Mouse (Mus musculus) gastrocnemius, postnatal 10 days (tissue): ENCODE results near the gene Adamts14. TPM values are rescaled to one million over a fixed set of nuclear protein-coding genes. Genes with fewer than 3 reads are reported as not detected.

Source experiments
- DNase-seq: peaks from one replicate; pipeline ENCODE4 v3.0.0; 2021; ENCODE audit warnings: mixed read lengths
- long read RNA-seq, 2 experiments: library from polyadenylated mRNA; stranded (forward); transcript quantifications; one replicate each; pipeline ENCODE4 v2.0.0; 2021
- total RNA-seq, 2 experiments: library from RNA; stranded (reverse); gene quantifications; 2 replicates each; pipeline ENCODE4 v1.2.3; 2021

Gene Adamts14
- total RNA-seq = 1 to 10 TPM; 4.7 to 8.0 TPM
- long read RNA-seq, experiment 1, full-length matches to known transcripts = 3 of 10 reads
- long read RNA-seq, experiment 1, partial matches to known transcripts = 5 of 10 reads
- long read RNA-seq, experiment 1, other reads (novel, unspliced or antisense) = 2 of 10 reads
- long read RNA-seq, experiment 2, full-length matches to known transcripts = 3 of 10 reads
- long read RNA-seq, experiment 2, partial matches to known transcripts = 3 of 10 reads
- long read RNA-seq, experiment 2, other reads (novel, unspliced or antisense) = 4 of 10 reads

DNA sequence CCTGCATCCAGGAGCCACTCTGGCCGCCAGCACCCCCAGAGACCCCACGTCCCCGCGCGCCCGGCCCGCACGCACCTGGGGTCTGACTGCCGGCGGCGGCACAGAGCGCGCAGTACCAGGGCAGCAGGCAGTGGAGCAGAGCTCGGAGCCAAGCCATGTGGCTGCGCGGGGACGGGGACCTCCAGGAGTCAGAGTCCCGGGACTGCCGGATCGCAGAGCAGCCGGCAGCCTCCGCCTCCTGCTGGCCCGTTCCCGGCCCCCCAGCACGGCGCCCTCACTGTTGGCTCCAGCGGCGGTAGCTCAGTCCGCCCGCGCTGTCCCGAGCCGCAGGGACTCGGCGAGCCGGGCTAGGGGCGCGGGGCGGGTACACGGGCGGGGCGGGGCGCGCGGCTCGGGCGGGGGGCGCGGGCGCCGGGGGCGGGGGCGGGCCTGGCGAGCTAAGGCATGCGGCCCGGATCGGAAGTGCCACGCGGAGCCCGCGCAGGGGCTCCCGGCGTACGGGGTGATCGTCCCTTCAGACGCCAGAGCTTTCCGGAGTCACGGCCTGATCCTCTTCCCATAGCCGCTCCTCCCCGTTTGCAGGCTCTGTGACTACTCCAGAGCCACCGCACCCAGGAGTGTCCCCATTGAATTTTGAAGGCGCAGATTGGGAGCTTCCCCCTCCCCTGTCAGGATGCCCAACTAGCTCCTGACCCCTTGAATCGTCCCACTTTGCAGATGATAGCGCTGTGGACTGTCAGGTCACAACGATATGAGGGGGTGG is at the start of gene Adamts14:
Gene Adamts14, minus strand, starts transcription at position 358 of the 763 bp plus-strand sequence.
- peak; percentile 64 for DNase-seq

DNA sequence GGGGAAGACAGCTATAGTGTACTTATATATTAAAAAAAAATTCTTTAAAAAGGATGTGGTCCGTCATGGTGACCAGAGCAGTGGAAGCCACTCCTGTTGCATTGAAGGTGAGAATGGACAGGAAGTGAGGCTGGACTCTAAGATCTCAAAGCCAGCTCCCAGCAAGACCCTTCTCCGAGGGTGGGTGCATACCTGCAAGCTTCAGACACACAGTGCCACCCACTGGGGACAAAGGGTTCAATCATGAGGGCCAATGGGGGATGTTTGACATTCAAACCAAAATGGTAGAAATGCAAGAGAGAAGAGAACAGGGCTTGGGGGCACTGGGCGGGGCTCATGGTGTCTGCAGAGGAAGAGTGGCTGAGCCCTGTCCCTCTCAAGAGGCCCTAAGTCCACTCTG is 45.3 kb upstream of the Adamts14 start:
- DNase-seq = no peak

DNA sequence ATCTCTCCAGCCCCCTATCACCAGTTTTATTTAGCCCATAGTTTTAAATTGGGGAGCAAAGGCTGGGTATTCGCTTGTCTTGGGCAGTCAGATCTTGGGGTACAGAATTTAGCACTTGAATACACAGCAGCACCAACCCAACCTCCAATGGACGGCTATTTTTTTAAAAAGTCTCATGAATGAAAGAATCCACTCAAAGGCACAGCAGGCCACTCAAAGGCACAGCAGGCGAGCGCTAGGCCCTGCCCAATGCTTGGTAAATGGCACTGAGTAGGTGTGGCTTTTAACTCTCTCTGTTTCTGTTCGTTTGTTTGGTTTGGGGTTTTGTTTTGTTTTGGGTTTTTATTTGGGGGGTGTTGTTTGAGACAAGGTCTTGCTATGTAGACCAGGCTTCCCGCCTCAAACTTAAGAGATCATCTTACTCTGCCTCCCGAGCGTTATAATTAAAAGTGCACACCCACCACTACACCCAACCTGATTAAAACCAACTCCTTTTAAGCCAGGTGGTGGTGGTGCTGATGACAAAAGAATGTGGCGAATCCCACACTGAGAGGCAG is 42.2 kb upstream of the Adamts14 start:
- DNase-seq = no peak

DNA sequence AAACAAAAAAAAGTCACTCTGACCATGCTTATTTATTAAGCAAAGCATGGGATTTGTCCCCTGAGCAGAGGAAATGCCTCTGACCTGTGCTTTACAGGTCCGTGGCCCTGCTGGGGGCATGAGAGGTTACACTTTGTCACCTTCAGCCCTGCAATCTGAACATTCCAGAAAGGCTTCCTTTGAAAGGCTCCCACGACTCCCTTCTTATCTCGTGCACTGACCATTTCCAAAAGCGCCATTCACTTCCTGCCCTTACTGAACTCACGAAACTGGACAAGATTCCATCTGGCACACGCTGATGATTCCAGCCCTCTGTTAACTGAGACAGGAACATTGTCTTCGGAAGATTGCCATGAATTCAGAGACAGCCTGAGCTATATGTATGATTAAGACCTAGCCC is 40.5 kb upstream of the Adamts14 start:
- no peak for DNase-seq

DNA sequence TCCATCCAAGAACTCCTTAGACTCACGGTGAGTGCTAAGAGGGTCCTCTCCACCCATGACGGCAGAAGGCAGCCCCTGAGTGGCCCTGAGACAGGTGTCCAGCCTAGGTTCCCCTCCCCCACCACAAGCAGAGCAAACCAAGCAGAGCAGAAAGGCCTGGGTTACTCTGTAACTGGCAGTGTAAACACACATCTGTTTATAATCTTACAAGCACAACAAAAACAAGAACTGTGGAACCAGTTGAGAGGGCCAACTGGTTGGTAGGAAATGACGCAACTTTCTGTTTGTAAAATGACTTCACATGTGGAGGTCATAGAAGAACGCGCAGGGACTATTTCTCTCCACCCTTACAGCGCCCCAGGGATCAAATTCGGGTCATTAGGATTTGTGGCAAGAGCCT is 39.5 kb upstream of the Adamts14 start:
- DNase-seq = no peak

DNA sequence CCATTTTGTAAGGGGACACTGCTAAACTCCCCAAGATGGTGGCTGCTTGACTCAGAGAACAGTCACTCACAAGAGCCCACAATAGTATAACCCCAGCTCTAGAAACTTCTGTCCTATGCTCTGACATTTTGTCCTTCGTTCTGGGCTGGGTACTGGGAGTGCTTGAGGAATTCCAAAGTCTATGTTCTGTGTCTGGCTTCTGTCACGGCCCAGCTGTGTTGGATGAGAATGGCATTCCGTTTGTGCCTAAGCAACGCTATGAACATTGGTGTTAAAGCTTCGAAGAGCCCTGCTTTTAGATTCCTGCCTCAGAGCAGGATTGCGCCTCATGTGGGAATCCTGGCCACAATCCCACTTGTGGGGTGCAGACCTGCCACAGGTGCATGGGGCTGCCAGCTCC is 38.9 kb upstream of the Adamts14 start:
- DNase-seq = no peak

DNA sequence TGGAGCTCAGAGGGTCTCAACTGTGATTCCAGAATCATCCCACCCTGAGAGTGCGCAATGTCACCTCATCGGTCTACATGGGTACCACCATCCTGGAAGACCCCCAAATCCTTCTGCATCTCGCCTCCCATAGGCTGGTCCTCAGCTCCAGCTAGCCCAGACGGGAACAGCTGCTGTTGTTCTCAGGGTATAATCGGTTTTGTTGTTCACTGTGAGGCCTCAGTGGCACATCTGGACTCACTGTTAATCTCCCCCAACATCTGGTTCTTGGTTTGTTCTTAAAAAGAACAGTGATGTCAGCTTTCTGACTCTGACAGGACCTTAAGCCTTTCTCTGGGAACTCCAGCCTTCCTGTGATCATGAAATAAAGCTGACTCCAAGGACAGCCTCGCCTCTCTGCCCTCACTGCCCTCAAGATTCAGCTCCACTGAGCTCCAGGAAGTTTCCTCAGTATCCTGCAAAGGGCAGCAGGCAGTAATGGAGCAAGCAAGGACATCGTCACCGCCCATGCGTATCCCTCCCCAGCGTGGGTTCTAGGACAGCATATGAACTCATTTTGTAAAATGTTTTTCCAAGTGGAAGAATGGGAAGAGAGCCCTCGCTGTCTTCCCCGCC is 35.6 kb upstream of the Adamts14 start:
- no peak for DNase-seq

DNA sequence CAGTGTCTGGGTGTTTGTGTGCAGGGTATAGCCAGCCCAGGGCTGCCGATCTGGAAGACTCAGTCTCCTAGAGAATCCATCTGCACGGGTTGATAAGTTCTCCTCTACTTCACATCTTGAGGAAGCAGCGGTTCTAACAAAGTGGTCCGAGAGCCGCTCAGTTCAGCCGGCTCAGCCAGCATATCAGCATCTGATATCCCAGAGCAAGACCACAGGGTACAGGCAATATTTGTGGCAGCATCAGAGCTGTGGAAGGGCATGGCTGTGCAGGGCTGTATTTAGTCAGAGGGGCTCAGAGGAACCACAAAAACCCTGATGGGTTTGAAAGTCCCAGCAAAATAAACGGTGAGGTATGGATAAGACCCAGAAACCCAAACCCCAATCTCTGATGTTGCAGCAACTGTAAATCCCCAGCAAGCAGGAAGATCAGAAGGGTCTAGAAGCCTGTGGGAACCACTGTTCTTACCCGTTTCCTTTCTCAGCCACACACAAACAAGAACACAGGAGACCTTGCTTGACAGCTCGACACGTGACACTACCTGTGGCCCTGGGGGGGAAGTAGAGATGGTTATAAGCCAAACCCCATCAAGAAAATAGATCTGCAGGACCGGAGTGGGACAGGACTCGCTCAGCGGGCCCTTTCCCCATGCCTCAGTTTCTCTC is 32.8 kb upstream of the Adamts14 start:
- DNase-seq = no peak

DNA sequence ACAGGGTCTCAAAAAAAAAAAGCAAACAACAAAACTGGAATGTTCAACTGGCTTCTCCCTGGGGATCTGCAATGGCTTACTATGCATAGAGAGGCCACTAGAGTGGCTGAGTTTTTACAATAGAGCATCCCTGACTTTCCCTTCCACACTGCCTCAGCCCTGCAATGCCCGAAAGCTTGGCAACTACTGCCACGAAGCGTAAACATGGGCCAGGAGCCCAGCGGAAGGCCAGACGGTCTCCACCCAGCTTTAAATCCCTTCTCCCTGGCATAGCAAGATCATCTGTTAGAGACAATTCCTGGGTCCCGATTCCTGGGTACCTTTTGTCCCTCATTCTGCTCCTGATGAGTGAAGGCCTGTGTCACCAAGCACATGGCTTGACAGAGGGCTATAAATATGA is 30.8 kb upstream of the Adamts14 start:
- DNase-seq = no peak

DNA sequence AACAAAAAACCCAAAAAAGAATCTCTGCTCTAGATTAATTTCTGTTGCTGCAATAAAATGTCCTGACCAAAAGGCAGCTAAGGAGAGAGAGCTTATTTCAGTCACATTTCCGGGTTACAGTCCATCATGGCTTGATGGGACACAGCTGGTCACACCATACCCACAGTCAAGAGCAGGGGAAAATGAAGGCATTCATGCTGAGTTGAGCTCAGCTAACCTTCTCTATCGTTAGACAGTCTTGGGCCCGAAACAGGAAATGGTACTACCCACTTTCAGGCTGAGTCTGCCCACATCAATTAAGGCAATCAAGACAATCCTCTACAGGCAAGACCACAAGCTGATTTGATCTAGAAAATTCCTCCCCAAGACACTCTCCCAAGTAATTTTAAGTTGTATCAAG is 27.8 kb upstream of the Adamts14 start:
- DNase-seq = no peak

DNA sequence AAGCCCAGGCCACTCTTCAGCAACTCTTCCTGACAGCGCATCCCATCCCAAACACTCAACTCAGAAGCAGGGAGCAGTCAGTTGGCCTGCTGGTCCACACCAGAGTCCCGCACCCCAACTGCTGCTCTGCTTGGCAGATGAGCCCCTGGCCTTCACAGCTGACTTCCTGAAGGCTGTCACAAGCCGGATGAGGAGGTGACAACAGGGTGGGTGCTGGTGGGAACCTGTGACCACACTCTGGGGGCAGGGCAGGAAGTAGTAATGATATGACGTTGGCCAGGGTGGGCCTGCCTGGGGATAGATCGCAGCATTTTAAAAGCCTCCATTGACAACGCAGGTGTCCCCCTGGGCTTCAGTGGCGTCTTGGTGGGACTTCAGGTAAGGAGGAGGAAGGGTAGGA is 24.2 kb upstream of the Adamts14 start, which contains the start of gene Prf1:
Gene Prf1, plus strand, starts transcription at position 357 of the 400 bp plus-strand sequence.
- no peak for DNase-seq

DNA sequence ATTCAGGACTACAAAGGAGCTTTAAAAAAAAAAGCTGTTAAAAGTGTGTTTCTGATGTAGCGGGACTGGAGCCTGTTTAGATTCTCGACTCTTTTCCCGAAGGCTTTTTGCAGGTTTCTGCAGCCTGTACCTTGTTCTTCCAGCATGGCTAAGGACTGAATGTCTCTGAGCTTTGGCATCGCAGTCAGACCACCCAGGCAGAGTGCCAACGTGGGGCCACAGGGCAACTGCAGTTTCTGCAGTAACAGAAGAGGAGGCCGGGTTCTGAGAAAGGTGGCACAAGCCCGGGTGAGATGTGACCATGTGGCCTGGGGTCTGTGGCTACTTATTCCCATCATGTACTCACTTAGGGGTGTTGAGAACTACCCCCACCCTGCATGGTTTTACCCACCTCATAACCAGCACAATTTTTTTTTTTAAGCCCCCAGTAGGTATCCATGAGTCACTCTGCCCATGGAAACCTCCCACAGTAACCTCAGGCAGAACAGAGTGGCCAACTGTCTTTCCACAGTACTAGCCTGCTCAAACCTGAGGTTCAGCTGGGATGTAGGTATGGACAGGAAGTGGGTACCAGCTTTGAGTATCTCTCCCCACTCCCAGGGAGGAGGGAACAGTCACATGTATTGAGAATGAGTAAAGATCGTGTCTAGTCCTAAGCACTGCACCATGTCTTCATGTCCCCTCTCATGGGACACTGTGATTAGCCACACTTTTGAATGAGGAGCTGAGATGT is 23.6 kb upstream of the Adamts14 start:
- DNase-seq = no peak

DNA sequence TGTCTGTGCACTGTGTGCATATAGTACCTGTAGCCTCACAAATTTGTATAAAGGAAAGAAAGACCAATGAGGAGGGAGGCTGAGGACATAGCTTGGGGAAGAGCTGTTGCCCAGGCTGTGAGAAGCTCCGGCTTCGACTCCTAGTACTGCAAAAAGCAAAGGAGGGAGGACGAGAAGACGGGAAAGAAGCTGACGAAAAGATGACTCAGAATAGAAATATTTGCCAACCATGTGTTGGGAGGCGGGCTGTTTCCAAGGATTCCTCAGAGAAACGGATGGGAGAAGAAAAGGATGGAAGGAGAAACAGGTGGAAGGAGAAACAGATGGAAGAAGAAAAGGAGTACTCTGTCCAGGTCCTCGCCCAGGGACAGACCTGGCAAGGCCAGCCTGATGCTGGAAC is 21.0 kb upstream of the Adamts14 start:
- no peak for DNase-seq

DNA sequence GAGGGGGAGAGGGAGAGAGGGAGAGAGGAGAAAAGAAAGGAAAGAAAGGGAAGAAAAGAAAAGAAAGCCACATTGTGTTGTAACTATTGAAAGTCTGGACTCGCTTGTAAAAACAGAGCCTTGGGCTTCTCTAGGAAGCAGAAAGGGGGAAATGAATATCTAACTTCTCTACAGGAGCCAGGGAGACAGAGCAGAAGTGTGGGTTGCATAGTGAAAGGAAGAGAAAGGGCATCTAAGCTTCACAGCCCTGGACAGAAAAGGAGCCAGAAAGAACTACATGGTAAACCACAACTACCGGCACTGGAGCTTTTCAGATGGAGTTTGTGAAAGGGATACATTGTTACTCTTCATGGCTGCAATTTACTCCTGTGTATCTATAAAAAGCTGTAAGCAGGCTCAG is 17.2 kb upstream of the Adamts14 start:
- DNase-seq = no peak

DNA sequence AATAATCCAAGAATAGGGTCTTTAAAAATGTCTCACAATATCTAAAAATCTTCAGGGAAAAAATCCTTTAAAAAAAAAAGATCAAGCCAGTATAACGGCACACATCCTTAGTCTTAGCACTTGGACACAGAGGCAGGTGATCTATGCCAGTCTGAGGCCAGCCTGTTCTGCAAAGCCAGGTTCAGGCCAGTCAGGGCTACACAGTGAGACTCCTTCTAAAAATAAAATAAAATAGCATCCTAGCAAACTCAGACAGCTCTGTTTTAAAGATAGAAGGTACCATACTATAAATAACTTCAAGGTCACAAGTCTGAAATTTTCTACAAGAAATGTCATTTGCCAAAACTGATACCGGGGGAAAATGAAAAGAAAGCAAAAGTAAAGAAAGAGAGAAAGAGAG is 16.8 kb upstream of the Adamts14 start:
- no peak for DNase-seq

DNA sequence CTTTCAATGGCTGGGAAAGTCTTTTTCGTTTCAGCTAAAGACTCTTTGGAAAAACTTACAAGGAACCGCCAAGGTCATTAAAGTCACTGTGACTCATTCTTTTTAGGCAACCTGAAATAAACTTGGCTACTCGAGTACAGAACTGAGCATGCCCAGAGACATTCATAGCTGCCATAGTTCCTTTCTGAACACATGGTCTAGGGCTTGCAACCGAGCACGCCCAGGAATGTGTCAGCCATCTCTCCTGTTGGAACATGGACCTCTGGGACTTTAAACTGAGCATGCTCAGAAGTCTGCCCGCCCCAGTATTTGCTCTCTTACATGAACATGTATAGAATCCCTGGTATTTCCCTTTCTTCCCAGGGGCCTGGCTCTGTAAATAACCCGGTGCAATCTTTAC is 13.0 kb upstream of the Adamts14 start:
- no peak for DNase-seq

DNA sequence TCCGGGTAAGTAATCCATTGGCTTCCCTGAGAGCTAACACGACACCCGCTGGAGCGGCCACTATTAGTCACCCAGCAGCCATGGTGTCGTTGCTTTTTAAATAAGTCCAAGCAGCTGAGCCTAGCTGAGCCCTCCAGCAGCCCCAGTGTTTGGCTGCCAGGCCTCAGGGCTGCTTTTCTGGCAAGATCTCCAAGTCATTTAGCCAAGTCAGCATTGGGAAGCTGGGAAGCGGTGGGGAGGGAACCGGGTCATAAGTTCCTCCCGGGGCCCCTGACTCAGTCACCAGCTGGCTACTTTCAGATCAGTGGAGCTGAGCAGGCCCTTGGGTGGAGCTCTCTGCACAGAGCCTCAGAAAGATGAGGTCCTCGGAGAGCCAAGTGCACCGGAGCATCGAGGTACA is 12.0 kb upstream of the Adamts14 start:
- peak; percentile 56 for DNase-seq

DNA sequence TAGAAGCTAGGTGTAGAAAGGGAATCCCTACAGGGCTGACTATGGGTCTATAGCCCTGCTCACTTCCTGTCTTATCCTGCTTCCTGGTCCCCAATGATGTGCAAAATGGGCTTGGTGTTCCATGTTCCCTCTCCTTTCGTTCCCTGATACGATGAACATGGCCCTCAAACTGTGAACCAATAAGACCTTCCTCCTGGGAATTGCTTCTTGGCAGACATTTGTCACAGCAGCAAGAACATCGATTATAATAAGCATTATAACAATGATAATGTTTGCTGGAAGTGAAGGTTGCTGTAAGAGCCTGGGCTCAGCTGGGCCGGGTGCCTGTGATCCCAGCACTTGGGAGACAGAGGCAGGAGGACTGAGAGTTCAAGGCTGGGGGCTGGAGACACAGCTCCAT is 11.1 kb upstream of the Adamts14 start:
- no peak for DNase-seq

DNA sequence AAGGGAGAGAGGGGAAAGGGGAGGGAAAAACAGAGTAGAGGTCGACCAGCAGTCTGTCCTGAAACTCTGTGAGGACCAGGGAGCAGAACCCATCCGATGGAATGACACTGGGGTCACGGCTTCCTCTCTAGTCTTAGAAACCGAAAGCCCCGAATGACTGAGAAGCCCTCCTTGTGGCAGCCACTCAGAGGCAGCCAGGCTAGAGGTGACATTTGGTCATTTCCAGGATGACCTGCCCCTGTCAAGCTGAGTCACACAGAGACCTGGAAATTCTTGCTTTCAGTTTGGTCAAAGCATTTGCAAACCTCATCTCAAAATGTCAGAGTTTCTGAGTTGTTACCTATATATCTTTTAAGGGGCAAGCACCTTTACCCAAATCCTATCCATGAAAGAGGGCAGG is 7.9 kb upstream of the Adamts14 start:
- no peak for DNase-seq

DNA sequence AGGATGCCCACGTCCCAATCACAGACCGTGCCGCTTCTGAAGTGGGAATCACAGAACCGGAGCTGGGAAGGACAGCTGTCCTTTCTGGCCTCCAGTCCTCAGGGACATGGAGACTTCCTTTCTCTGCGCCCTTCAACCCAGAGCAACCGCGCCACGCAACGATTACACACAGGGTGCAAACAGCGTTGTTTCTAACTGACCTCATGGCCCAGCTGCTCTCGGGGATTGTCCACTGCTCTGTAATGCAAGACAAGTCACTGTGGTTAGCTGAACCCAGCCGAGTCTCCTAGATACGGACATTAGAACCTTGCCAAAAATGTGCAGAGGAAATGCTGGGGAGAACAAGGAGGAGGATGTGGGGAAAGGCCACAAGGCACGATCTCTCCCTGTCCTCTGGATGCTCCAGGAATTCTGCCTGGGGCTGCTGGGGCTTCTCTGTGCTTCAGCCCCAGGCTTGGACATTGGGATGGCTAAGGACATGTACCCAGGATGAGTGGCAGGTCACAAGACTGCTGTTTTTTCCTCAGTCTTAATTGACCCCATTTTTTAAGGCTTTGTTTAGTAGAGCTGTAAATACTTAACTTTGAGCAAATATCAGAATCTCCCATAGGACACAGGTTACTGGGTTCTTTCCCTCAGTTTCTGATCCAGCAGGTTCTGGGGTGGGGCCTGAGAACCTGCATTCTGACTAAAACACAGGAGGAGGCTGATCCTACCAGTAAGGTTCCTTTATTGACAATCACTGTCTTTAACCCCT is 4.9 kb upstream of the Adamts14 start:
- DNase-seq = peak; percentile 55

DNA sequence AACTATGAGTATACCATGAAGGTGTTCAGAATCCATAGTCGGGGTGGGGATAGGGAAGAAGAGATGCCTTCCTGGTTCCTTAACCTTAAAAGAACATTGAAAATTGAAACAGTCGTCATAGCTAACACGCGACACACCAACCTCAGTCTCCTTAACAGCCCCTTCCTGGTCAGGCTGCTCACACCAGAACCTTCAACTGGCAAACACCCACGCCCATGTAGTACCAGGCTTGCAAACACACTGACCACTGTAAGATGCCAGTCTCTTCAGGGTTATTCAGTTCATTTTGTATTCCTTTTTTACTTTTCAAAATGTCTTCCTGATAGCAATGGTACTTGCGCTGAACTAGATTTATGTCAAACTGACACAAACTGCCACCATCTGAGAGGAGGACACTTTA is 3.8 kb upstream of the Adamts14 start:
- DNase-seq = no peak
